Mouse (Mus musculus): ENCODE measurements around the gene Ubn1. TPM values are rescaled to one million over a fixed set of nuclear protein-coding genes. Genes with fewer than 3 reads are reported as not detected.

Ubn1 gene
- polyA plus RNA-seq, 1 experiment = 40.3 TPM

DNA sequence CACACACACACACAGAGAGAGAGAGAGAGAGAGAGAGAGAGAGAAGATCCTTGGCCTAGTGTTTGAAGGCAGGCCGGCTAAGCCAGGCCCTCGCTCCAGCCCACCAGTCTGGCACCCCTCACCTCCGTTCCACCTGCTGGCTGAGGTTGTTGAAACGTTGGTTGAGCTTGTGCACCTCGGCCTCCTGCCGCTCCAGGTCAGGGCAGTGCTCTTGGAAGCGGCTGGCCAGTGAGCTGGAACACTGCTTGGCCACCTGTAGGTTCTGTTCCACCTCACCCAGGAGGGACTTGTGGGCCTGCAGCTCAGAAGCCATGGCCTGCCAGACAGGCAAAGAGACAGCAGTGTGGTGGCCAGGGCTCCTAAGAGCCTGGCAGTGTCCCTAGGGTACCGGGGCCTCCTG lies 46.6 kb downstream of the Ubn1 start:
- TF ChIP-seq CTCF (IDR thresholded peaks at IDR 0.05; ENCODE audit: extremely low read depth, insufficient read depth, insufficient read length, insufficient replicate concordance) (no peak), POLR2A (IDR thresholded peaks at IDR 0.05; ENCODE audit: low read depth, low read length) (no peak)
- Histone ChIP-seq H3K27ac (ENCODE audit: insufficient read depth, low read length) (no peak overlapping the region), H3K4me1 (ENCODE audit: control insufficient read depth, insufficient read depth, insufficient read length) (peaks cover 8% of the 10 kb centered on the region; the same call in 1 of the 2 replicates), H3K27me3 (ENCODE audit: control insufficient read depth, insufficient read depth, low read length) (no peaks in the 10 kb centered on the region), H3K36me3 (ENCODE audit: control insufficient read depth, insufficient read depth, low read length) (no peaks in the 10 kb centered on the region), H3K4me3 (ENCODE audit: extremely low read depth, insufficient read depth, insufficient read length) (no peak overlapping the region)
- DNase-seq (ENCODE audit: low read depth in 1 of 2, low spot score in 2 of 2) = no peak
- WGBS = 89% methylated on average over 8 of the region's 8 CpGs

DNA sequence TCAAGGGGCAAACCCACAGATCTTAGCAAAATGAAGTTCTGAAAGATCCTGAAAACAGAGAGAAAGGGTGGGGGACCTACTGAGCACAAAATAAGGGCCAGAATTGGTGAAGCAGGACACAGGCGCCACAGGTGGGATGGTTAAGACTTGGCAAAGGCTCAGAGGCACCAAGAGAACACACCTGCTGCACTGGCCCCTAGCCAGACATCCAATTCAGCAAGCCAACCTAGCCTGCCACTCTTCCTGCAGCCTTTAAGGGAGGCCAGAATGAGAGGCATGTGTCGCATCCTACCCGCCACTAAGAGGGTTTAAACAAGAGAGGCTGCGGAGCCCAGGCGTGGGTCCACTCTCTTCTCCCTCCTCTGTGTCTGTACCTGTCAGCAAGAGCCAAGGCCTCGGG lies 51.1 kb downstream of the Ubn1 start:
- Histone ChIP-seq H3K36me3 (ENCODE audit: control insufficient read depth, insufficient read depth, low read length) (no peaks in the 10 kb centered on the region), H3K27ac (ENCODE audit: insufficient read depth, low read length) (no peak overlapping the region), H3K4me1 (ENCODE audit: control insufficient read depth, insufficient read depth, insufficient read length) (no peaks in the 10 kb centered on the region), H3K27me3 (ENCODE audit: control insufficient read depth, insufficient read depth, low read length) (no peaks in the 10 kb centered on the region), H3K4me3 (ENCODE audit: extremely low read depth, insufficient read depth, insufficient read length) (no peak overlapping the region)
- no peak for TF ChIP-seq CTCF (IDR thresholded peaks at IDR 0.05; ENCODE audit: extremely low read depth, insufficient read depth, insufficient read length, insufficient replicate concordance)
- no peak for TF ChIP-seq POLR2A (IDR thresholded peaks at IDR 0.05; ENCODE audit: low read depth, low read length)
- WGBS = 80% methylated on average over 6 of the region's 6 CpGs
- no peak for DNase-seq (ENCODE audit: low read depth in 1 of 2, low spot score in 2 of 2)

GRCm38 (mm10) chr16:5109877-5110276 lies 60.0 kb downstream of the Ubn1 start:
- Histone ChIP-seq H3K4me1 (ENCODE audit: control insufficient read depth, insufficient read depth, insufficient read length) (no peaks in the 10 kb centered on the region), H3K36me3 (ENCODE audit: control insufficient read depth, insufficient read depth, low read length) (no peaks in the 10 kb centered on the region), H3K27ac (ENCODE audit: insufficient read depth, low read length) (no peak overlapping the region), H3K27me3 (ENCODE audit: control insufficient read depth, insufficient read depth, low read length) (no peaks in the 10 kb centered on the region), H3K4me3 (ENCODE audit: extremely low read depth, insufficient read depth, insufficient read length) (no peak overlapping the region)
- no peak for DNase-seq (ENCODE audit: low read depth in 1 of 2, low spot score in 2 of 2)
- WGBS = 88% methylated on average over 7 of the region's 7 CpGs
- no peak for TF ChIP-seq CTCF (IDR thresholded peaks at IDR 0.05; ENCODE audit: extremely low read depth, insufficient read depth, insufficient read length, insufficient replicate concordance)
- TF ChIP-seq POLR2A (IDR thresholded peaks at IDR 0.05; ENCODE audit: low read depth, low read length) = no peak

DNA sequence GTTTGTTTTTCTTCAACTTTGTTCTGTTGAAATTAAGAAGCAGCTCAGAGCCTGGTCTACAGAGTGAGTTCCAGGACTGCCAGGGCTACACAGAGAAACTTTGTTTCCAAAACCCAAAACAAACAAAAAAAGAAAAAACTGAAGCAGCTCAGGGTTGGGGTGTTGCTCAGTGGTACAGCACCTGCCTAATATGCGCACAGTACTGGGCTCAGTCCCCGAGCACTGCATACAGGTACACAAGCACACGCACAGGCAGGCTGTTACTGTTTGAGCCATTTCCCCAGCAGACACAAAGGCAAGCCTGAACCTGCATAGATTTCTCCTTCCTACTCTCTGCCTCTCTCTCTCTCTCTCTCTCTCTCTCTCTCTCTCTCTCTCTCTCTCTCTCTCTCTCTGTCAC lies 61.2 kb downstream of the Ubn1 start:
- Histone ChIP-seq H3K36me3 (ENCODE audit: control insufficient read depth, insufficient read depth, low read length) (no peaks in the 10 kb centered on the region), H3K27me3 (ENCODE audit: control insufficient read depth, insufficient read depth, low read length) (no peaks in the 10 kb centered on the region), H3K4me3 (ENCODE audit: extremely low read depth, insufficient read depth, insufficient read length) (no peak overlapping the region), H3K27ac (ENCODE audit: insufficient read depth, low read length) (no peak overlapping the region), H3K4me1 (ENCODE audit: control insufficient read depth, insufficient read depth, insufficient read length) (no peaks in the 10 kb centered on the region)
- 94% methylated on average over 3 of the region's 3 CpGs for WGBS
- TF ChIP-seq CTCF (IDR thresholded peaks at IDR 0.05; ENCODE audit: extremely low read depth, insufficient read depth, insufficient read length, insufficient replicate concordance) (no peak), POLR2A (IDR thresholded peaks at IDR 0.05; ENCODE audit: low read depth, low read length) (no peak)
- no peak for DNase-seq (ENCODE audit: low read depth in 1 of 2, low spot score in 2 of 2)

DNA sequence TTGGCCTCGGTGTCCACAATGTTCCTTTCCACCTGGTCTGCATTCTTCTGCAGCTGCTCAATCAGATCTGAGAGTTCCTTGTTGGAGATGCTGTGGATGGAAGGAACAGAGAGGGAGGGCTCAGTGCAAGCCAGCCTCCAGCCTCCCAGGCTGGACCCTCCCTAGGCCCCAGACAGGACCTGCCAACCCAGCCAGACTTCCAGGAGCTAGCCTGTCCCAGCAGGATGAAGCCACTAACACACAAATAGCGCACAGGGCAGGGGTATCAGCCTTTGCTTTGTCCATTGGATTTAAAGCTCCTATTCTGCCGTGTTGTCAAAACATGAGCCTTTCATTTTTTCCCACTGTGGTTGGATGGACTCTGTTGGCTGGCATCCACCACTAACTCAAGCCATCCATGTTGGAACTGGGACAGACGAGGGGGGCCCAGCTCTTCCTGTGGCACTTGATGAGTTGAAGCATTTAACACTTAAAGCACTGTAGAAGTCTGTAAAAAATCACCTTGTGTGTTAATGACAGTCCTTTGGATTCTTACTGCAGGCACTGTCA lies 63.2 kb downstream of the Ubn1 start:
- Histone ChIP-seq H3K4me3 (ENCODE audit: extremely low read depth, insufficient read depth, insufficient read length) (no peak overlapping the region), H3K36me3 (ENCODE audit: control insufficient read depth, insufficient read depth, low read length) (no peaks in the 10 kb centered on the region), H3K4me1 (ENCODE audit: control insufficient read depth, insufficient read depth, insufficient read length) (no peaks in the 10 kb centered on the region), H3K27me3 (ENCODE audit: control insufficient read depth, insufficient read depth, low read length) (no peaks in the 10 kb centered on the region), H3K27ac (ENCODE audit: insufficient read depth, low read length) (no peak overlapping the region)
- DNase-seq (ENCODE audit: low read depth in 1 of 2, low spot score in 2 of 2) = no peak
- no peak for TF ChIP-seq CTCF (IDR thresholded peaks at IDR 0.05; ENCODE audit: extremely low read depth, insufficient read depth, insufficient read length, insufficient replicate concordance)
- TF ChIP-seq POLR2A (IDR thresholded peaks at IDR 0.05; ENCODE audit: low read depth, low read length) = no peak
- WGBS = 71% methylated on average over 4 of the region's 4 CpGs

DNA sequence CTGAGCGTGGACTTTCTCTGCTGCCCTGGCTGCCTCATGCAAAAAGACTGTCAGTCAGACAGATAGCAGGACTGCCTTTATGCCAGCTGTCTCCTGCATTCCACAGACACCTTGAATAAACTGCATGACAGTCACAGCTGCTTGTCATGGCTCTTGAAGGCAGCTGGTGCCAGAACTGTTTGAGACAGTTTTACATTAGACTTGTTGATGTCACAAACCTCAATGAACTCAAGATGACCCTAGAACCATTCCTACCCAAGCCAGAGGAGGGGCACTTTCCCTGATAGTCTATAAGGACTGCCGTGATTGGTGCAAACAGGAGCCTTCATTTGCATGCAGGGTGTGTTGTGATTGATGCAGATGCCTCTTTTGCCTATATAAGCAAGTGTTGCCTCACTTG lies 63.7 kb downstream of the Ubn1 start:
- no peaks in the 10 kb centered on the region for H3K36me3 ChIP-seq (ENCODE audit: control insufficient read depth, insufficient read depth, low read length)
- WGBS = 81% methylated on average over 2 of the region's 2 CpGs
- TF ChIP-seq CTCF (IDR thresholded peaks at IDR 0.05; ENCODE audit: extremely low read depth, insufficient read depth, insufficient read length, insufficient replicate concordance) (no peak), POLR2A (IDR thresholded peaks at IDR 0.05; ENCODE audit: low read depth, low read length) (no peak)
- H3K4me1 ChIP-seq (ENCODE audit: control insufficient read depth, insufficient read depth, insufficient read length) = no peaks in the 10 kb centered on the region
- H3K27me3 ChIP-seq (ENCODE audit: control insufficient read depth, insufficient read depth, low read length) = no peaks in the 10 kb centered on the region
- H3K4me3 ChIP-seq (ENCODE audit: extremely low read depth, insufficient read depth, insufficient read length) = no peak overlapping the region
- no peak for DNase-seq (ENCODE audit: low read depth in 1 of 2, low spot score in 2 of 2)
- H3K27ac ChIP-seq (ENCODE audit: insufficient read depth, low read length) = no peak overlapping the region

DNA sequence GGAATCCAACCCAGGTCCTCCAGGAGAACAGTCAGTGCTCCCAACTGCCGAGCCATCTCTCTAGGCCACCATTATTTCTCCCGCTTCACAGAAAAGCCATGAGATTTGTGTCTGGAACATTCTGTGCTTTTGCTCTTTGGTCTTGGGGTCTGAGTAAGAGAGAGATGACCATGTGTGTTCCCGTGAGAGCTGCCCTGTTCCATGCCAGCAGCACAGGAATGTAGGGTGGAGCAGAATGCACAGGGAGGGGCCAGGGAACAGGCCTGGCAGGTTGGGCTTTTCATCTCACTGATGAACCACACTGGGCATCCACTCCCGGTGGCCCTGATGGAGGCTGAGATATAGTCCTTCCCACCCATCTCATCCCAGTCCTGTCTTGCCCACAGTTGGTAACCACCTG lies 69.5 kb downstream of the Ubn1 start:
- Histone ChIP-seq H3K4me3 (ENCODE audit: extremely low read depth, insufficient read depth, insufficient read length) (no peak overlapping the region), H3K27ac (ENCODE audit: insufficient read depth, low read length) (no peak overlapping the region), H3K27me3 (ENCODE audit: control insufficient read depth, insufficient read depth, low read length) (no peaks in the 10 kb centered on the region), H3K4me1 (ENCODE audit: control insufficient read depth, insufficient read depth, insufficient read length) (peaks cover under 1% of the 10 kb centered on the region; the same call in 1 of the 2 replicates), H3K36me3 (ENCODE audit: control insufficient read depth, insufficient read depth, low read length) (no peaks in the 10 kb centered on the region)
- TF ChIP-seq CTCF (IDR thresholded peaks at IDR 0.05; ENCODE audit: extremely low read depth, insufficient read depth, insufficient read length, insufficient replicate concordance) (no peak), POLR2A (IDR thresholded peaks at IDR 0.05; ENCODE audit: low read depth, low read length) (no peak)
- no peak for DNase-seq (ENCODE audit: low read depth in 1 of 2, low spot score in 2 of 2)
- WGBS = 78% methylated on average over 4 of the region's 4 CpGs
